Mouse (Mus musculus): ENCODE data around the gene 1700018B08Rik.

1700018B08Rik gene

GRCm38 (mm10) chr8:121513429-121513828 is 30.7 kb downstream of the 1700018B08Rik start:
- DNase-seq (ENCODE audit: low read depth in 1 of 2, low spot score in 2 of 2), result no peak

- no peak for DNase-seq (ENCODE audit: low read depth in 1 of 2, low spot score in 2 of 2)
Measured at GRCm38 (mm10) chr8:121511751-121512150, 32.4 kb downstream of the 1700018B08Rik start.

DNA sequence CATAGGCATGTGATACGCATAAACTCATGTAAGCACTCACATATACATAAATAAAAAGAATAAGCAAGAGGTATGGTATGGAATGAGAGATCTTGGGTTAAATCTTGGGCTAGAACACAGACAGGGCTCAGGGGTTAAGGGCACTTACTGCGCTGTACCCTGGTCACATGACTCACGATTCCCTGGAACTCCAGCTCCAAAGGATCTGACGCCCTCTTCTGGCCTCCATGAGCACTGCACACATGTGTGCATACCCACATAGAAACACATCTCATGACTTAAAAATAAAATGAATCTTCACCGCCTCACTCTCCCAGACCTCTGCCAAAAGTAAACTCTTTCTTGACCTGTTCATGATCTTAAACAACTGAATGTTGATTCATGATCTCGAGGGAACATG is 46.5 kb downstream of the 1700018B08Rik start:
- no peak for DNase-seq (ENCODE audit: low read depth in 1 of 2, low spot score in 2 of 2)

- DNase-seq (ENCODE audit: low read depth in 1 of 2, low spot score in 2 of 2), result no peak
Measured at GRCm38 (mm10) chr8:121491633-121492032, 52.5 kb downstream of the 1700018B08Rik start.

GRCm38 (mm10) chr8:121484072-121484782 is 59.9 kb downstream of the 1700018B08Rik start:
- DNase-seq (ENCODE audit: low read depth in 1 of 2, low spot score in 2 of 2), result no peak

All from monocyte, adult 2 months (primary cell).